Mouse (Mus musculus) heart, embryonic 15.5 days (tissue): ENCODE data around the gene Scgb1a1. TPM values are rescaled to one million over a fixed set of nuclear protein-coding genes. Genes with fewer than 3 reads are reported as not detected.

Source experiments
- ATAC-seq: fragments of 200-750 bp; cut with Nextera tagmentation; replicated peaks from 2 replicates; pipeline ENCODE4 v1.8.0; 2017; ENCODE audit warnings: low read depth, moderate TSS enrichment; ENCODE audit not compliant: insufficient number of reproducible peaks, insufficient read depth, low FRiP score
- H3K27ac ChIP-seq: fragments of 300-500 bp; sonication (generic); 2 replicates; pipeline ENCODE4 v1.5.1; 2015; ENCODE audit warnings: mild to moderate bottlenecking, inconsistent platforms
- H3K27me3 ChIP-seq: fragments of 300-500 bp; sonication (generic); 2 replicates; pipeline ENCODE4 v1.6.1; 2015; ENCODE audit warnings: inconsistent platforms
- H3K36me3 ChIP-seq: fragments of 300-500 bp; sonication (generic); 2 replicates; pipeline ENCODE4 v1.6.1; 2015; ENCODE audit warnings: mild to moderate bottlenecking, inconsistent platforms
- H3K4me1 ChIP-seq: fragments of 300-500 bp; sonication (generic); replicated peaks from 2 replicates; pipeline ENCODE4 v1.6.1; 2015; ENCODE audit warnings: inconsistent platforms
- H3K4me2 ChIP-seq: fragments of 300-500 bp; sonication (generic); 2 replicates; pipeline ENCODE4 v1.6.1; 2015; ENCODE audit warnings: inconsistent platforms, mild to moderate bottlenecking, moderate library complexity
- H3K4me3 ChIP-seq: fragments of 300-500 bp; sonication (generic); 2 replicates; pipeline ENCODE4 v1.5.1; 2015; ENCODE audit warnings: mild to moderate bottlenecking, inconsistent platforms
- H3K9ac ChIP-seq: fragments of 300-500 bp; sonication (generic); 2 replicates; pipeline ENCODE4 v1.6.1; 2015; ENCODE audit warnings: mild to moderate bottlenecking, inconsistent platforms
- H3K9me3 ChIP-seq: fragments of 300-500 bp; sonication (generic); replicated peaks from 2 replicates; pipeline ENCODE4 v1.6.1; 2016; ENCODE audit warnings: inconsistent platforms
- WGBS: fragments of 180-500 bp; shearing (Covaris S2); methylation state at CpG from one replicate; pipeline ENCODE4 v1.1.7; 2015; ENCODE audit warnings: mixed read lengths; 5-methylcytosine and 5-hydroxymethylcytosine counted together
- polyA plus RNA-seq: library from polyadenylated mRNA; unstranded; fragments of >200 nt; fragmentation: Nextera tagmentation; extraction: Ambion mirVana; gene quantifications from 2 replicates; pipeline ENCODE4 v1.2.1, GENCODE M21; 2015

Gene Scgb1a1
- polyA plus RNA-seq, 1 experiment from 2014 or later: 0.30 TPM

DNA sequence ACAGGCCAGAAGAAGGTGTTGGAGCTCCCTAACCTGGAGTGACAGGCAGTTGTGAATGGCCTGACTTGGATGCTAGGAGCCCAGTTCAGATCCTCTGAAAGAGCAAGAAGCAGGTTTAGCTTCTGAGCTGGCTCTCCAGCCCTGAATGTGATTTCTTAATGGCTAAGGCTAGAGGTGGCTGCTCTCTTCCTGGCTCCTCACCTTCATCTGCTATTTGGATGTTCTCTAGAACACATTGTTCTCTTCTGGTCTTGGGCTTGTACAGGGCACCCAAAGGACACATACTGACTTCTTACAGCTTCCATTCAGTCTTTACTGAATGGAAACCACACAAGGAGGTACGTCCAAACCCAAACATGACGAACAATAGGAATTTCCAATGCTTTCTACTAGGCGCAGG is 11.7 kb downstream of the Scgb1a1 start:
- Histone ChIP-seq H3K36me3 (no peaks in the 10 kb centered on the region), H3K4me3 (no peak overlapping the region), H3K4me2 (no peak overlapping the region), H3K9me3 (no peaks in the 10 kb centered on the region), H3K4me1 (peaks cover 24% of the 10 kb centered on the region), H3K9ac (no peak overlapping the region), H3K27me3 (no peaks in the 10 kb centered on the region), H3K27ac (no peak overlapping the region)
- no peak for ATAC-seq
- 81% methylated on average over 3 of the region's 3 CpGs for WGBS

DNA sequence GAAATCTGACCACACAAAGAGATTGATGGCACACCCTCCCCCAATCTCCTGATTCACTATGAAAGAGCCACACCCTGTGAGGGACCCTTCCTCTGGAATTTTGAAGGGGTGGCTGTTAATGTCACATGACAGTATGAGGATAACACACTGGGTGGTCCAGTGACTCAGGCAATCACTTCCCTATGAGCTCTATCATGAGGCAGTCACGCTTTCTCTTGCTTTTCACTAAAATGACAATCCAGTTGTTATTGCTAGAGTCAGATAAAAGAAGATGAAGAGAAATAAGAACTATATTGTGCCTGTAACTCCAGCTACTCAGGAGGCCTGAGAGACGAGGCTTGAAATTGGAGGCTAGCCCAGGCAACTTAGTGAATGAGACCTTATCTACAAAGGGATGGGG is 12.2 kb downstream of the Scgb1a1 start:
- Histone ChIP-seq H3K27ac (no peak overlapping the region), H3K4me2 (no peak overlapping the region), H3K36me3 (no peaks in the 10 kb centered on the region), H3K4me3 (no peak overlapping the region), H3K9me3 (no peaks in the 10 kb centered on the region), H3K4me1 (peaks cover 29% of the 10 kb centered on the region), H3K9ac (no peak overlapping the region), H3K27me3 (no peaks in the 10 kb centered on the region)
- 74% methylated on average over 2 of the region's 2 CpGs for WGBS
- no peak for ATAC-seq

DNA sequence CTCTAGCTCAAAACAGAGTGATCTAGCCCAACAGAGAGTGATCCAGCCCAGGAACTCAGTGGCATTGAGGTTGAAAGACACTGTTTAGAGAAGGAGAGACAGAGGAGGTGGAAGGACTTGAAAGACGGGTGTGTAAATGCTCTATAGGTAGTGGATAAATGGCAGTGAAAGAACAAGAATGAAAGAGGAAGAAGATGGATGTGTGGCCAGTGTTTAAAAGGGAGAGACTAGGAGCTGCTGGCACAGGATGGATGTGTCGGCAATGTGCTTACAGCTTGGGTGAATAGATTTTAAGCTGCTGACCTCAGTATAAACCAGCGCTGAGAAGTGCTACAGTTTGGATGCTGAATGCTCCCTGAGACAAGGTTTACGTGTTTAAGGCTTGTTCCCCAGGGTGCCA is 13.3 kb downstream of the Scgb1a1 start:
- H3K27me3 ChIP-seq: no peaks in the 10 kb centered on the region
- no peak overlapping the region for H3K4me2 ChIP-seq
- 77% methylated on average over 4 of the region's 4 CpGs for WGBS
- H3K27ac ChIP-seq: peak overlapping the region; percentile 64
- H3K9me3 ChIP-seq: no peaks in the 10 kb centered on the region
- H3K4me1 ChIP-seq: peaks cover 40% of the 10 kb centered on the region
- no peaks in the 10 kb centered on the region for H3K36me3 ChIP-seq
- no peak overlapping the region for H3K4me3 ChIP-seq
- no peak for ATAC-seq
- no peak overlapping the region for H3K9ac ChIP-seq

DNA sequence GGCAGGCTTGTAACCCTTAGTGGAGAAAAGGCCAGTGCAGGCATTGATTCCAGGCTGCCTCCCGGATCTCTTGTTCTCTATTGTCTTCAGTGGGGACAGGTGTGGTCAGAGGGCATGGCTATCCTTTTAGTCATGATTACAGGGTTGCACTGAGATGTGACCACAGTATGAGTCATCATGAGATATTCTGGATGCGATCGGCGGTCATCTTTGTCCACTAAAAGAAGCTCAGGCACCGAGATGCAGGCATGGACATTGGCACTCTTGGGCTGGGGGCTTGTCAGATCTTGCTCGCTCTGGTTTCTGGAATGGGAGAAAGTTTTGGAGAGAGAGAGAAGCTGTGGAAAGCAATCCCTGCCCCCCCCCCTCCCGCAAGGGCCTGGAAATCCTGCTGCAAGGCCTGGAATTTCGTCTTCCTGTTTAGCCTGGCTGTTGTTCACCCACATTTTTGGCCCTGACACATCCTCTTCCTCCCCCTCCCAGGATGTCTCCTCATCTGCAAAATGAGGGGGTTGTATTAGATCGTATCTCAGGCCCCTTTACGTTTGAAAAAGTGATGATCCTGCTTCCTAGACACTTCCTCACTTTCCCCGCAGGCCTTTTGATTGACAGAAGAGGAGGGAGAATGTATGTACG is 13.9 kb downstream of the Scgb1a1 start:
- no peak overlapping the region for H3K4me3 ChIP-seq
- ATAC-seq: no peak
- no peaks in the 10 kb centered on the region for H3K36me3 ChIP-seq
- H3K4me2 ChIP-seq: no peak overlapping the region
- peak overlapping the region; percentile 64 for H3K27ac ChIP-seq
- no peaks in the 10 kb centered on the region for H3K27me3 ChIP-seq
- WGBS: 51% methylated on average over 12 of the region's 12 CpGs
- H3K4me1 ChIP-seq: peaks cover 40% of the 10 kb centered on the region
- no peaks in the 10 kb centered on the region for H3K9me3 ChIP-seq
- H3K9ac ChIP-seq: no peak overlapping the region

DNA sequence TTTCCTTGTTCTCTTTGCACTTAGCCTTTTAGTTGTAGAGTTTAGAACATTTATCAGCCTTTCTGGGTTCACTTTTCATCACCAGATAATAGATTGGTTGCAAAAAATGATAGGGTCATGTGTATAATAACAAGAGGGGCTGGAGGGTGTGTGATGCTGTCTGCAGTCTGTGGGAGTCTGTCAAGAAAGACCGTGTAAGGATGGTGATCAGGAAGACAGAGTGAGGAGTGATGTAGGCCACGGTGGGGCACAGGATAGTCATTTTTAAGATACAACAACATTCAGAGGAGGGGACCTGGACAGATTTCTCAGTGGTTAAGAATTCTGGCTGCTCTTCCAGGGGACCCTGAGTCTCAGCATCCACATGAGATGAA is 15.6 kb downstream of the Scgb1a1 start:
- Histone ChIP-seq H3K9ac (no peak overlapping the region), H3K4me3 (no peak overlapping the region), H3K4me2 (no peak overlapping the region), H3K36me3 (no peaks in the 10 kb centered on the region), H3K27me3 (no peaks in the 10 kb centered on the region), H3K9me3 (no peaks in the 10 kb centered on the region), H3K4me1 (peaks cover 40% of the 10 kb centered on the region), H3K27ac (peak overlapping the region; percentile 69)
- WGBS: 47% methylated on average over 2 of the region's 2 CpGs
- ATAC-seq: no peak

DNA sequence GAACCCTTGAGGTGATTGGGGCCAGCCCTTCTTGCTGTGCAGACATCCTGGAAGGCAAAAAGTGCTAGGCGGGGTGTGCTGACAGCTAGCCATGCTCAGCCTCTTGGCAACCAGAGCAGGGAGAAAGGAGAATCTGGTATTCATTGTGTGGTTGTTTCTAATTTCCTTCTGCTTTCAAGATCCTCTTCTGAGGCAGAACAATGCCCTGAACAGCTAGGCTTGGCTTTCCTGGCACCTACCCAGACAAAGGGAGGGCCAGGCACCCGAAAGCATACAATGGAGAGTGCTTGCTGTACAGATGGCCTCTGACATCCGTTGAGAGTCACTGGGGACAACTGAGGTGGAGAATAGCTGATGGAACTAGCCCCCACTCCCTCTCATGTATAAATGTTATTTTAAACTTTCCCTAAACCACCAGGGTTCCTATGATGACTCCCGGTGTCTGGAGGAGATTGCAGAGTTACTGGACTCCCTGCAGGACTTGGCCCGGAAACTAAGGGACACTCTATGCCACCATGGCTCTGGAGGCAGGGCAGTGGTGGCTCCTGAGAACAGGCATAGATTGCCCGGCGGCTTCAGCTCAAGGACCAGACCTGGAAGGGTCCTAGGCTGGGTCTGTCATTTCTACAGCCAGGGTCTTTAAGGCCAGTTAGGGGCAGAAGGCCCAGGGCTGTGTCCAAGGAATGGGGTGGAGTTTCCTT is 16.2 kb downstream of the Scgb1a1 start:
- Histone ChIP-seq H3K4me1 (peaks cover 40% of the 10 kb centered on the region), H3K36me3 (no peaks in the 10 kb centered on the region), H3K27me3 (no peaks in the 10 kb centered on the region), H3K4me2 (no peak overlapping the region), H3K9ac (no peak overlapping the region), H3K4me3 (no peak overlapping the region), H3K9me3 (no peaks in the 10 kb centered on the region), H3K27ac (peak overlapping the region; percentile 69)
- ATAC-seq: peak; percentile 66
- WGBS: 30% methylated on average over 7 of the region's 7 CpGs

DNA sequence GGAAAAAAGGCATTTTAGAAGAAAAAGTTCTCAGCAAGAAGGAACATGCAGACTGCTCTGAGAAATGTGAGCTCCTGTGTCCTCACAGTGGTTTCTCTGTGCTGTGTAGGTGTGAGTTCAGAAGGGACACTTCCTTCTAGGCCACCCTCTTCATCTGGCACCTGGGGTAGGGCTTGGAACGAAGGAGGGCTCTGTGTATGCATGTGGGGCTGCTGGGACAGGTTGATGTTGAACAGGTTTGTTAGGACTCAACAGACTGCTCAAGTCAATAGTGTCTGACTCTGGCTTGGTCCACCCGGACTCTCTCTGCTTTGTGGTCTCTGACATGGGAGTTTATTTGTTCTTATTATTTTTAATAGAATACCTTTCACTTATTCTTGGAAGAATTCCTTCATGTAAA is 17.4 kb downstream of the Scgb1a1 start:
- ATAC-seq: no peak
- H3K4me1 ChIP-seq: peaks cover 46% of the 10 kb centered on the region
- H3K27ac ChIP-seq: peak overlapping the region; percentile 69
- no peak overlapping the region for H3K4me2 ChIP-seq
- H3K27me3 ChIP-seq: no peaks in the 10 kb centered on the region
- no peaks in the 10 kb centered on the region for H3K9me3 ChIP-seq
- H3K4me3 ChIP-seq: no peak overlapping the region
- no peak overlapping the region for H3K9ac ChIP-seq
- 59% methylated on average over 2 of the region's 2 CpGs for WGBS
- H3K36me3 ChIP-seq: no peaks in the 10 kb centered on the region

DNA sequence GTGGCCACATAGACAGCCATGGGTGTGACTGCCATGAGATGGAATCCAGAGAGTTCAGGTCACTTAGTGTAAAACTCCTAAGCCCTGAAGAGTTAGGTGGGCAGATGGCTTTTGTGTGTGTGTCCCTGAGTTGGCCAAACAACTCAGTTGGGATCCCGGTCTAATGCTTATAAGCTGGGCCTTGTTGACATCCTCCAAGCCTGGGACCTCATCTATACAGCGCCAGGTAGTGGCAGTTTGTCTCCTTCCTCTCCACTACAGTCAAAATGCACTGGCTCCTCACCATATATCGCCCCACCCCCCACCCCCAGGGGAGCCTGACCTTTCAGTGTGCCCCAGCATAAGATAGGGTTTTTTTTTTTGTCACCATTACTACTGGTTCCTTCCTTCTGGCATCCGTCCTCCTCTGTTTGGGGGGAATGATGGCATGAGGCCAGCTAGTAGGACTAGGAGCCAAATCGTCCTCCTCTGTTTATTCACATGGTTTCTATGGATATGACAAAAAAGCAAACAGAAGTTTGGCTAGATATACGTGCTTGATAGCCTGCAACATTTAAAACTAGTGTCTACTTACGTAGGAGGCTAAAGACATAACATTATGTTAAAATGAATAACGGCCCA is 18.0 kb downstream of the Scgb1a1 start:
- WGBS: 40% methylated on average over 8 of the region's 8 CpGs
- H3K27ac ChIP-seq: peak overlapping the region; percentile 69
- H3K9ac ChIP-seq: no peak overlapping the region
- H3K4me2 ChIP-seq: no peak overlapping the region
- no peak overlapping the region for H3K4me3 ChIP-seq
- ATAC-seq: no peak
- H3K27me3 ChIP-seq: no peaks in the 10 kb centered on the region
- peaks cover 46% of the 10 kb centered on the region for H3K4me1 ChIP-seq
- H3K36me3 ChIP-seq: no peaks in the 10 kb centered on the region
- H3K9me3 ChIP-seq: no peaks in the 10 kb centered on the region

DNA sequence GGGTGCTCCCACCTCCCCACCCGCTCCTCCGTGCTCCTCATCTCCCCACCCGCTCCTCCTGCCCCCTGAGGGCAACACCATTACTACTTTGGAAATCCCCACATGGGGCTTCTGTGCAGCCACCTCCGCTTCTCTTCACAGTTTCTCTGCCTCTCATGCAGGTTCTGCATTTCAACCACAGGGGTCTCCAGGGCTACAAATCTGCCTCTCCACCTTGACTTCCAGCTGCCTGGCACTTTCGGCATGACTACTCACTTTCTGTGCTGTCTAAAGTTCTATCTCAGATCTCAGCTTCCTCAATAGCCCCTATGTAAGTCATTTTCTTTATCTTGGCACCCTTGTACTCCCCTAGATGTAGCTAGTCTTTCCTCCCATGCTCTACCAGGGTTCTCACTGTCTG is 20.5 kb downstream of the Scgb1a1 start:
- Histone ChIP-seq H3K4me1 (peaks cover 34% of the 10 kb centered on the region), H3K4me3 (no peak overlapping the region), H3K27ac (no peak overlapping the region), H3K9ac (no peak overlapping the region), H3K27me3 (no peaks in the 10 kb centered on the region), H3K4me2 (no peak overlapping the region), H3K36me3 (no peaks in the 10 kb centered on the region), H3K9me3 (no peaks in the 10 kb centered on the region)
- WGBS: 66% methylated on average over 5 of the region's 5 CpGs
- ATAC-seq: no peak

DNA sequence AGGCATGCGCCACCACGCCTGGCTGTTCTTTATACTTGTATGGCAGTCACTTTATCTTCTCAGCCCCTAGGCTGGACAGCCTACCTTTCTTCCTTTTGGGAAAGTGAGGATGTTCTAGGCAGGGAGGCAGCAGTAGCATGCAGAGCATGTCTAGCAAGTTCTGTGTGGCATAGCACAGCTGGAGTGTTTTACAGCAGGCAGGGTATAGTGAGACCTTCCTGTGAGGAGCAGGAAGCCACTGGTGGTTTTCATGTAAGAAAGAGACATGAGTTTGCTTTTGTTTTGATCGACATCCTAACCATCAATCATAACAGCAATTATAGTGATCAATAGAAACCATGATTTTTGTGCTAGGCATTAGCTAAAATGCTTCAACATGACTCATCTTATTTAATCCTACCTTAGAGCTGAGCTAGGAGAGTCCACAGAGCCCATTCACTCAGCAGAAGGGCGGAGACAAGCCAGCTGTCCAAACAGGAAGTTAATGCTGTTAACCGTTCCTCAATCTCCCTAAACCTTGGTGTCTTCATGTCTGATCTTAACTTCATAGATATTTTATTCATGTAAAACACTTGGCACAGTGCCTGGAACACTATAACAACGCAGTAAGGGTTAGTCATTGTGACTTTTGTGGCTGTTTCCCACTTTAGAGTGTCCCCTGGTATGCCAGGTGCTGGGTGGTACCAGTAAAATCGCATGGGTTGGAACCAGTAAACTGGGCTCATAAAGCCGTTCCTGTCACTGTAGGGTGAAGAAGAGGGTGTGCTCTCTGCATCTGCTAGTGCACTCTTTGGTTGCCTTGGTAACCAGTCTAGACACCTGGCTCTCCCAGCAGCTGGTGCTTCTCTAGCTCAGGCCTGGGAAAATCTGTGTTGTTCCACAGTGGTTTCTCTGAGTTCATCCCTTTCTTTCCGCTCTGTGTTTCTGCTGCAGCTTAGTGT is 21.9 kb downstream of the Scgb1a1 start:
- Histone ChIP-seq H3K9ac (no peak overlapping the region), H3K27me3 (no peaks in the 10 kb centered on the region), H3K27ac (peak overlapping the region; percentile 23; the same call in 1 of the 2 replicates), H3K4me1 (peaks cover 20% of the 10 kb centered on the region), H3K4me3 (no peak overlapping the region), H3K36me3 (no peaks in the 10 kb centered on the region), H3K9me3 (no peaks in the 10 kb centered on the region), H3K4me2 (no peak overlapping the region)
- peak; percentile 30 for ATAC-seq
- 53% methylated on average over 9 of the region's 9 CpGs for WGBS

DNA sequence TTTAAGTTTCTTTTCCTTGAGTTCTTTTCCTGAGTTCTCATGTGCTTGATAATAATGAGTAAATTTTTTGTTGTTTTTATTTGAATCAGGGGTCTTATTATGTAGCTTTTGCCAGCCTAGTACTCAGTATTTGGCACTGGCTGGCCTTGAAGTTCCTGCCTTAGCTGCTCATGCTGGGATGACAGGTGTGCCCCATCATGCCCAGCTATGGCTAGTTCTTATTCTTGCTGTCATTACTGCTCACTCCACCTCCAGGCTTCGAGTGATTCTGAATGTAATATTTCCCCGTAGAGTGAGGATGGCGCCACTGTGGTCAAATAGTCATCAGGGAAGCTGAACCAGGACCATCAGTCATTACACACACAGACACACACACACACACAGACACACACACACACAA is 23.9 kb downstream of the Scgb1a1 start:
- no peak for ATAC-seq
- Histone ChIP-seq H3K9me3 (no peaks in the 10 kb centered on the region), H3K4me2 (no peak overlapping the region), H3K36me3 (no peaks in the 10 kb centered on the region), H3K4me3 (no peak overlapping the region), H3K27me3 (no peaks in the 10 kb centered on the region), H3K9ac (no peak overlapping the region), H3K27ac (no peak overlapping the region), H3K4me1 (peaks cover 6% of the 10 kb centered on the region)
- WGBS: 88% methylated on average over 3 of the region's 3 CpGs
